Mouse (Mus musculus) intestine, postnatal 0 days (tissue): ENCODE measurements around the gene Ccndbp1. TPM values are rescaled to one million over a fixed set of nuclear protein-coding genes. Genes with fewer than 3 reads are reported as not detected.
"Not testable (repeated sequence)": the region's sequence is repeated elsewhere in the genome, so short reads cannot be mapped to it uniquely, and the experiment has no call there.

ENCODE experiments used
- ATAC-seq: fragments of 200-750 bp; cut with Nextera tagmentation; 2 replicates; pipeline ENCODE4 v1.8.0; 2017; ENCODE audit warnings: mild to moderate bottlenecking, moderate TSS enrichment, moderate library complexity
- H3K27ac ChIP-seq: fragments of 300-500 bp; sonication (generic); 2 replicates; pipeline ENCODE4 v1.5.1; 2014; ENCODE audit warnings: mild to moderate bottlenecking, low read depth, low read length, moderate library complexity
- H3K27me3 ChIP-seq: fragments of 300-500 bp; sonication (generic); replicated peaks from 2 replicates; pipeline ENCODE4 v1.6.1; 2014; ENCODE audit warnings: low read length, mixed read lengths; ENCODE audit not compliant: control insufficient read depth, insufficient read depth
- H3K36me3 ChIP-seq: fragments of 300-500 bp; sonication (generic); 2 replicates; pipeline ENCODE4 v1.6.1; 2014; ENCODE audit warnings: mild to moderate bottlenecking, moderate library complexity; ENCODE audit not compliant: control insufficient read depth, insufficient read depth
- H3K4me1 ChIP-seq: fragments of 300-500 bp; sonication (generic); replicated peaks from 2 replicates; pipeline ENCODE4 v1.6.1; 2014; ENCODE audit warnings: antibody characterized with exemption, low read length, mixed read lengths; ENCODE audit not compliant: control insufficient read depth, insufficient read depth
- H3K4me2 ChIP-seq: fragments of 300-500 bp; sonication (generic); replicated peaks from 2 replicates; pipeline ENCODE4 v1.6.1; 2014; ENCODE audit warnings: low read depth, mild to moderate bottlenecking, moderate library complexity
- H3K4me3 ChIP-seq: fragments of 300-500 bp; sonication (generic); 2 replicates; pipeline ENCODE4 v1.5.1; 2014; ENCODE audit warnings: low read depth, low read length
- H3K9ac ChIP-seq: fragments of 300-500 bp; sonication (generic); 2 replicates; pipeline ENCODE4 v1.6.1; 2014; ENCODE audit warnings: mild to moderate bottlenecking, low read depth, low read length
- H3K9me3 ChIP-seq: fragments of 300-500 bp; sonication (generic); 2 replicates; pipeline ENCODE4 v1.6.1; 2016; ENCODE audit warnings: mixed run types; ENCODE audit not compliant: control insufficient read depth
- CTCF ChIP-seq: sonication (generic); IDR thresholded peaks from 2 replicates; pipeline ENCODE4 v1.5.1; 2016; ENCODE audit warnings: low read depth, mild to moderate bottlenecking, control low read depth, antibody characterized with exemption, moderate library complexity
- WGBS: fragments of 180-500 bp; shearing (Covaris S2); extraction: QIAGEN DNeasy Blood & Tissue Kit; methylation state at CpG from one replicate; pipeline ENCODE4 v1.1.7; 2014; 5-methylcytosine and 5-hydroxymethylcytosine counted together
- polyA plus RNA-seq: library from polyadenylated mRNA; unstranded; fragments of >200 nt; fragmentation: Nextera tagmentation; extraction: Ambion mirVana; gene quantifications from 2 replicates; pipeline ENCODE4 v1.2.1, GENCODE M21; 2015

The Ccndbp1 gene
- polyA plus RNA-seq, 1 experiment from 2014 or later = 42.0 TPM

- H3K9me3 ChIP-seq = no peaks in the 10 kb centered on the region; the same call in 1 of the 2 replicates
- H3K27ac ChIP-seq = no peak overlapping the region
- H3K9ac ChIP-seq = no peak overlapping the region
- WGBS = 30% methylated on average over 5 of the region's 5 CpGs
- peak; percentile 85 for ATAC-seq
- no peak overlapping the region for H3K4me3 ChIP-seq
- no peak overlapping the region for H3K4me2 ChIP-seq
- no peaks in the 10 kb centered on the region for H3K4me1 ChIP-seq
- no peaks in the 10 kb centered on the region; the same call in 1 of the 2 replicates for H3K27me3 ChIP-seq
- no peak for TF ChIP-seq CTCF
- H3K36me3 ChIP-seq = peaks cover under 1% of the 10 kb centered on the region
Observed at GRCm38 (mm10) chr2:121022918-121023317, 14.7 kb downstream of the Ccndbp1 start.

- no peak within 1 kb of the TSS for H3K27ac ChIP-seq
- H3K36me3 ChIP-seq = no peaks in the 10 kb centered on the region
- ATAC-seq = no peak
- no peak for TF ChIP-seq CTCF
- 43% methylated on average over 5 of the region's 5 CpGs for WGBS
- no peaks in the 10 kb centered on the region for H3K27me3 ChIP-seq
- no peak within 1 kb of the TSS for H3K9ac ChIP-seq
- no peaks in the 10 kb centered on the region for H3K4me1 ChIP-seq
- no peak within 1 kb of the TSS for H3K4me3 ChIP-seq
- H3K9me3 ChIP-seq = no peaks in the 10 kb centered on the region
- no peak within 1 kb of the TSS for H3K4me2 ChIP-seq
Observed at GRCm38 (mm10) chr2:121036733-121037341, 28.6 kb downstream of the Ccndbp1 start, which contains the start of gene Epb42. Gene Epb42, minus strand, starts transcription at chr2:121037072.

- 94% methylated on average over 1 of the region's 1 CpGs for WGBS
- H3K9me3 ChIP-seq, H3K4me1 ChIP-seq, H3K4me2 ChIP-seq, ATAC-seq, H3K9ac ChIP-seq, H3K4me3 ChIP-seq, H3K27ac ChIP-seq, H3K36me3 ChIP-seq, H3K27me3 ChIP-seq: not testable (repeated sequence)
Observed at GRCm38 (mm10) chr2:121038851-121039250, 30.6 kb downstream of the Ccndbp1 start.

- H3K9ac ChIP-seq = no peak overlapping the region
- no peak overlapping the region for H3K4me3 ChIP-seq
- no peak overlapping the region for H3K27ac ChIP-seq
- WGBS = 95% methylated on average over 1 of the region's 1 CpGs
- TF ChIP-seq CTCF = peak; percentile 33
- H3K9me3 ChIP-seq = no peaks in the 10 kb centered on the region
- H3K4me1 ChIP-seq = no peaks in the 10 kb centered on the region
- H3K36me3 ChIP-seq = no peaks in the 10 kb centered on the region
- no peaks in the 10 kb centered on the region for H3K27me3 ChIP-seq
- ATAC-seq = no peak
- no peak overlapping the region for H3K4me2 ChIP-seq
Observed at GRCm38 (mm10) chr2:121039382-121039781, 31.2 kb downstream of the Ccndbp1 start.

GRCm38 (mm10) chr2:121041098-121041497 is 32.9 kb downstream of the Ccndbp1 start:
- Histone ChIP-seq H3K9ac (no peak overlapping the region), H3K27ac (no peak overlapping the region), H3K4me3 (no peak overlapping the region), H3K9me3 (no peaks in the 10 kb centered on the region), H3K27me3 (no peaks in the 10 kb centered on the region), H3K4me1 (no peaks in the 10 kb centered on the region), H3K36me3 (no peaks in the 10 kb centered on the region), H3K4me2 (no peak overlapping the region)
- ATAC-seq = no peak
- TF ChIP-seq CTCF = peak; percentile 85
- WGBS = 37% methylated on average over 5 of the region's 5 CpGs

GRCm38 (mm10) chr2:121045653-121046052 is 37.5 kb downstream of the Ccndbp1 start:
- Histone ChIP-seq H3K36me3 (no peaks in the 10 kb centered on the region), H3K4me1 (no peaks in the 10 kb centered on the region), H3K4me2 (no peak overlapping the region), H3K4me3 (no peak overlapping the region), H3K27me3 (no peaks in the 10 kb centered on the region), H3K27ac (no peak overlapping the region), H3K9me3 (no peaks in the 10 kb centered on the region), H3K9ac (no peak overlapping the region)
- 77% methylated on average over 4 of the region's 4 CpGs for WGBS
- TF ChIP-seq CTCF = no peak
- no peak for ATAC-seq
